Comparison of ENCODE assay signal across 8 mouse cellular contexts in genomic region chr11:74546933-74547694, GRCm38 (mm10).
DNase-seq lines count a peak whose midpoint lies in the region; ATAC-seq and TF ChIP-seq lines count a peak whose summit lies in the region.

No protein-coding gene starts in this region.

- no peaks in the 10 kb centered on the region for H3K9me3 ChIP-seq in lung, embryonic 15.5 days

- 6% methylated on average over 16 of the region's 16 CpGs for WGBS in kidney, adult 2 months
- 2% methylated on average over 16 of the region's 16 CpGs for WGBS in lung, embryonic 15.5 days

- ATAC-seq in granulocyte monocyte progenitor cell, adult 5-6 weeks (replicated peaks; ENCODE audit: poor library complexity, severe bottlenecking), result peak; percentile 87
- peak; percentile 55 for ATAC-seq in lung, embryonic 15.5 days (ENCODE audit: borderline replicate concordance, extremely low read depth, low FRiP score, low TSS enrichment)

- no peaks in the 10 kb centered on the region for H3K36me3 ChIP-seq in kidney, adult 2 months (ENCODE audit: control insufficient read depth, insufficient read depth, low read length)
- no peaks in the 10 kb centered on the region for H3K36me3 ChIP-seq in lung, embryonic 15.5 days

- no peaks in the 10 kb centered on the region for H3K4me1 ChIP-seq in kidney, adult 2 months (ENCODE audit: control insufficient read depth, insufficient read depth, low read length)
- peaks cover 17% of the 10 kb centered on the region for H3K4me1 ChIP-seq in lung, embryonic 15.5 days

- no peak overlapping the region for H3K27ac ChIP-seq in kidney, adult 2 months (ENCODE audit: insufficient read depth, low read depth, low read length)
- H3K27ac ChIP-seq in lung, embryonic 15.5 days, result no peak overlapping the region

- TF ChIP-seq POLR2A in kidney, adult 2 months (IDR thresholded peaks at IDR 0.05; ENCODE audit: low read depth, low read length), result no peak

- peak; percentile 70 to 80 for DNase-seq in right cerebral cortex, postnatal 10 days (ENCODE audit: low spot score in 2 of 2)
- no peak for DNase-seq in right cerebral cortex, postnatal 14 days
- peak; percentile 71 for DNase-seq in cerebellum, adult 9-10 months
- DNase-seq in kidney, adult 2 months, result peak; percentile 61
- peak; percentile 89 for DNase-seq in retina, embryonic 14.5 days (ENCODE audit: low spot score)
- no peak for DNase-seq in urinary bladder, adult 18-20 months (ENCODE audit: low spot score in 2 of 2)

- peak overlapping the region; percentile 54 for H3K4me2 ChIP-seq in lung, embryonic 15.5 days

- H3K4me3 ChIP-seq in kidney, adult 2 months (ENCODE audit: insufficient read depth, low read depth, low read length), result no peak overlapping the region
- peak overlapping the region; percentile 13 for H3K4me3 ChIP-seq in lung, embryonic 15.5 days

- H3K9ac ChIP-seq in lung, embryonic 15.5 days, result no peak overlapping the region

- H3K27me3 ChIP-seq in kidney, adult 2 months (replicated peaks; ENCODE audit: control insufficient read depth, insufficient read depth, low read length), result no peaks in the 10 kb centered on the region
- H3K27me3 ChIP-seq in lung, embryonic 15.5 days, result no peaks in the 10 kb centered on the region

- TF ChIP-seq CTCF in kidney, adult 2 months (conservative IDR thresholded peaks at IDR 0.05; ENCODE audit: insufficient read depth, insufficient read length, low read depth, low read length), result peak; percentile 87

Comparison
In these comparisons a context has a peak if more than half of its experiments do, and no peak if none do; other contexts are left out.
1. DNase-seq: peak in right cerebral cortex, postnatal 10 days (2 of 2), cerebellum, adult 9-10 months (single experiment), kidney, adult 2 months (single experiment) and retina, embryonic 14.5 days (single experiment); none in right cerebral cortex, postnatal 14 days (single experiment) and urinary bladder, adult 18-20 months (0 of 2).